Mouse (Mus musculus) limb, embryonic 15.5 days (tissue): ENCODE data around the gene Fkbp4. TPM values are rescaled to one million over a fixed set of nuclear protein-coding genes. Genes with fewer than 3 reads are reported as not detected.

Experiments used
- ATAC-seq: fragments of 200-750 bp; cut with Nextera tagmentation; 2 replicates; pipeline ENCODE4 v1.8.0; 2017; ENCODE audit warnings: low read depth, moderate TSS enrichment; ENCODE audit not compliant: insufficient number of reproducible peaks, low FRiP score, low TSS enrichment
- H3K27ac ChIP-seq: fragments of 300-500 bp; sonication (generic); 2 replicates; pipeline ENCODE4 v1.5.1; 2015; ENCODE audit warnings: moderate library complexity, mild to moderate bottlenecking, inconsistent platforms
- H3K27me3 ChIP-seq: fragments of 300-500 bp; sonication (generic); 2 replicates; pipeline ENCODE4 v1.6.1; 2015; ENCODE audit warnings: inconsistent platforms
- H3K36me3 ChIP-seq: fragments of 300-500 bp; sonication (generic); 2 replicates; pipeline ENCODE4 v1.6.1; 2015; ENCODE audit warnings: inconsistent platforms
- H3K4me1 ChIP-seq: fragments of 300-500 bp; sonication (generic); 2 replicates; pipeline ENCODE4 v1.6.1; 2015; ENCODE audit warnings: inconsistent platforms
- H3K4me2 ChIP-seq: fragments of 300-500 bp; sonication (generic); 2 replicates; pipeline ENCODE4 v1.6.1; 2015; ENCODE audit warnings: mild to moderate bottlenecking, inconsistent platforms
- H3K4me3 ChIP-seq: fragments of 300-500 bp; sonication (generic); 2 replicates; pipeline ENCODE4 v1.5.1; 2015; ENCODE audit warnings: mild to moderate bottlenecking, inconsistent platforms
- H3K9ac ChIP-seq: fragments of 300-500 bp; sonication (generic); 2 replicates; pipeline ENCODE4 v1.6.1; 2015; ENCODE audit warnings: inconsistent platforms
- H3K9me3 ChIP-seq: fragments of 300-500 bp; sonication (generic); 2 replicates; pipeline ENCODE4 v1.6.1; 2016; ENCODE audit warnings: inconsistent platforms
- WGBS: fragments of 180-500 bp; shearing (Covaris S2); methylation state at CpG from one replicate; pipeline ENCODE4 v1.1.7; 2015; 5-methylcytosine and 5-hydroxymethylcytosine counted together
- polyA plus RNA-seq: library from polyadenylated mRNA; unstranded; fragments of >200 nt; fragmentation: Nextera tagmentation; extraction: Ambion mirVana; gene quantifications from 2 replicates; pipeline ENCODE4 v1.2.1, GENCODE M21; 2015

Fkbp4 gene
- polyA plus RNA-seq, 1 experiment from 2014 or later, result 343 TPM

DNA sequence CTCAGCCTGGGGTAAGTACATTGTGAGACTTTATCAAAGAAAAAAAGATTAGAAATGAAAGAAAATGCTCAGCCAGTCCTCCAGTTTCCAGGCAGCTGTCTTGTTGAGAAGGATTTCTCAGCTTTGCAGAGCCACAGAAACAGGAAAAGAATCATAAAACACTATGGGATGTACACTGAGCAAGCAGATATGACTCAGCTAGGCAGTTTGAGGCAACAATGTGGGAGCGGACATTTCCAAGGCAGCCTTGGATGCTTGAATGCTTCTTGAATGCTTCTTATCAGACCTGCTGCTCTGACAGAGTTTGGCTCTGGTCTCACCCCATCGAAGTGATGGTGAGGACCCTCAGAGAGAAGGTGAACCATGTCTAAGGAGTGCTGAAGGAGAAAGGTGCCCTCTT lies 17.4 kb downstream of the Fkbp4 start:
- Histone ChIP-seq H3K4me2 (no peak overlapping the region), H3K27ac (0 out of 2 replicates have a peak overlapping the region, but pooled peaks have one; percentile 13), H3K9ac (no peak overlapping the region), H3K4me3 (no peak overlapping the region), H3K4me1 (peaks cover 6% of the 10 kb centered on the region; the same call in 1 of the 2 replicates), H3K36me3 (peaks cover 12% of the 10 kb centered on the region; the same call in 1 of the 2 replicates), H3K27me3 (no peaks in the 10 kb centered on the region), H3K9me3 (no peaks in the 10 kb centered on the region)
- no peak for ATAC-seq
- WGBS, result 93% methylated on average over 2 of the region's 2 CpGs

DNA sequence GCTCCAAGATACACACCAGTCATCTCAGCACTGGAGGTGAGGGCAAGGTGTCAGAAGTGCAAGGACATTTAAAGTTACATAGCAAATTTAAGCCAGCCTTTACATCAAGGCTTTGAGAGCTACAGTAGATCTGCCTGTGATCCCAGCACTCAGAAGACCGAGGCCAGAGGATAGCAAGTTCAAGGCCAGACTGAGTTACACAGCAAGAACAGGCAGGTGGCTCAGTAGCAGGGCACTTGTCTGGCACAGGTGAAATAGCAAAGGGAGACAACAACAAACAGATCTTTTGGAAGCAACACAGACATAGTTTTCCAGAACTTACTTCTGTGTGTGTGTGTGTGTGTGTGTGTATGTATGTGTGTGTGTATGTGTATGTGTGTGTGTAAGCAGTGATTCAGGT lies 20.4 kb downstream of the Fkbp4 start:
- peaks cover 25% of the 10 kb centered on the region for H3K36me3 ChIP-seq
- WGBS, result 86% methylated on average over 1 of the region's 1 CpGs
- H3K27me3 ChIP-seq, result no peaks in the 10 kb centered on the region
- H3K9me3 ChIP-seq, result no peaks in the 10 kb centered on the region
- no peak overlapping the region for H3K27ac ChIP-seq
- no peak overlapping the region for H3K4me2 ChIP-seq
- H3K4me3 ChIP-seq, result no peak overlapping the region
- no peaks in the 10 kb centered on the region; the same call in 1 of the 2 replicates for H3K4me1 ChIP-seq
- no peak for ATAC-seq
- H3K9ac ChIP-seq, result no peak overlapping the region

DNA sequence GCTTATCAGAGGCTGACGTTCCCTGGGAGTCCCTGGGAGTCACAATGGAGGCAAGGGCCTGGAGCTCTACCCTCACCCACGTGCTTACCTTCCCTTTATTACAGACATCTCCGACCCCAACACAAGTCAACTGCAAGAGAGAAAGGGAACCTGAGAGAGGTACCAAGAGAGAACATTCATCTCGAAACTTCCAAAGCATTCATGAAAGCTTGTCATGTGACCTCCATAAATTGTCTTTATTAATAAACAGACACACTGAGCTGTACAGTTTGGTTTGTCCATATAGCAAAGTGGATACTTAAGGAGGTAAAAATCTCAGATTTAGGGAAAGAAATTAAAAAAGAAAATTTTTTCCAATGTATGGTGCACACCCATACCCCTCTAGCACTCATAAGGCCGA lies 22.3 kb downstream of the Fkbp4 start:
- H3K36me3 ChIP-seq, result peaks cover 44% of the 10 kb centered on the region
- H3K4me2 ChIP-seq, result no peak overlapping the region
- H3K27ac ChIP-seq, result no peak overlapping the region
- no peaks in the 10 kb centered on the region for H3K9me3 ChIP-seq
- no peak overlapping the region for H3K4me3 ChIP-seq
- no peak for ATAC-seq
- H3K27me3 ChIP-seq, result no peaks in the 10 kb centered on the region
- H3K9ac ChIP-seq, result no peak overlapping the region
- H3K4me1 ChIP-seq, result no peaks in the 10 kb centered on the region; the same call in 1 of the 2 replicates
- 85% methylated on average over 5 of the region's 5 CpGs for WGBS

DNA sequence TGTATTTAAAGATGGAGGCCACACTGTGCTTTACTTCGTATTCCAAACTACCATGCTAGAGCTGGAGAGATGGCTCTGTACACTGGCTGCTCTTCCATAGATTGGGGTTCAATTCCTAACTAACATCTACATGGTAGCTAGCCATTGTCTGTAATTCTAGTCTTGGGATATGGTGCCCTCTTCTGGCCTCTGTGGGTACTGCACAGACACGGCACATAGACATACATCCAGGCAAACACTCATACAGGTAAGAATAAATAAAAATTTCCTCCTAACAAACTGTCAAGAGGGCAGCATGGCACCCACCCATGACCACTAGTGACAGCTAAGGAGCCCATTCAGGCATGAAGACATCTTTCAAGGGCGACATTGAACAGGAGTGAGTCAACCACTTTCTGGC lies 27.4 kb downstream of the Fkbp4 start:
- no peak overlapping the region for H3K27ac ChIP-seq
- 20% methylated on average over 3 of the region's 3 CpGs for WGBS
- no peak overlapping the region for H3K9ac ChIP-seq
- no peak for ATAC-seq
- no peak overlapping the region for H3K4me3 ChIP-seq
- peaks cover 72% of the 10 kb centered on the region for H3K36me3 ChIP-seq
- H3K4me2 ChIP-seq, result no peak overlapping the region
- no peaks in the 10 kb centered on the region for H3K27me3 ChIP-seq
- no peaks in the 10 kb centered on the region for H3K4me1 ChIP-seq
- H3K9me3 ChIP-seq, result no peaks in the 10 kb centered on the region

DNA sequence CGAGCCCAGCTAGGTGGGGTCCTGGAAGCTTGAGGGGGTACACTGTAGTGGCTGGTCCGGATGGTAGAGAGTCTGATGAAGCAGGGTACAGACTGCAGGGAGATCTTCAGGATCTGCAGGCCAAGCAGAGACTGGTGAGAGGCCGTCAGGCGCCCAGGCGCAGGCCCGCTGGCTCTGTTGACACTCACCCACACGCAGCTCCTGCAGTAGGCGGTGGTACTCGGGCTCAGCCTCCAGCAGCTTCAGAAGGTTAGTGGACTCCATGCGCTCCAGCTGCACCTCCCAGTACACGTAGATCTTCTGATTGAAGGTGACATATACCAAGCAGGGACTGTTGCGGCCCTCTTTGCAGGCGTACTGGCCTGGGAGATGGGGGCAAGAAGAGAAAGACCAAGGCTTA lies 28.2 kb downstream of the Fkbp4 start:
- H3K36me3 ChIP-seq, result peaks cover 71% of the 10 kb centered on the region
- no peaks in the 10 kb centered on the region for H3K27me3 ChIP-seq
- no peak overlapping the region for H3K9ac ChIP-seq
- H3K4me2 ChIP-seq, result no peak overlapping the region
- H3K27ac ChIP-seq, result no peak overlapping the region
- ATAC-seq, result no peak
- no peaks in the 10 kb centered on the region for H3K4me1 ChIP-seq
- H3K9me3 ChIP-seq, result no peaks in the 10 kb centered on the region
- 96% methylated on average over 13 of the region's 13 CpGs for WGBS
- H3K4me3 ChIP-seq, result no peak overlapping the region

DNA sequence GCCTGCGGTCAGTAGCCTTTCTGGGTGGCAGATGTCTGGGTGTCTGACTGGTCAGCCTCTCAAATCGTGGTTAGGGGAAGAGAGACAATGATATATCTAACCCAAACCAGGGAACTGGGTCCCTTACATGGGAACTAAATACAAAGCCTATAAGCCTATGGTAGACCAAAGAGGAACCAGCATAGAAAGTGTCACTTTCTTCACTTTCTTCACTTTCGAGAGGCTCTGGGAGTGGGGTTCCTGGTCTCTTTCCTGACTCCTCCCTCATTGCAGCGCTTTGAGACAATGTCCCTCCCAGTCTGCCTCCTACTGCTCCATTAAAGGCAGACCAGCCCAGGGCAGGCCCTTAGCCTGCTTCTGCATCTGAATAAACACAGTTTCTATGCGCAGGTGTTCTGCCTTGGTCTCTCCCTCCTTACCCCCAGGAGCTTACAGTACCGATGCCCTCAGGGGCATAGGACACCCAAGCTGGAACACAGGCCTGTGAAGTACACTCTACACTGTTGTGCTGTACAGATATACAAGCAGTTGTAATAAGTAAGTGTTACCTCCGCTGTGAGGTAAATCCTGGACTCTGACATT lies 29.8 kb downstream of the Fkbp4 start:
- Histone ChIP-seq H3K9ac (no peak overlapping the region), H3K9me3 (no peaks in the 10 kb centered on the region), H3K4me1 (0 out of 2 replicates have a peak, but pooled peaks cover 5% of the 10 kb centered on the region), H3K27ac (no peak overlapping the region), H3K4me2 (no peak overlapping the region), H3K36me3 (peaks cover 67% of the 10 kb centered on the region), H3K4me3 (no peak overlapping the region), H3K27me3 (no peaks in the 10 kb centered on the region)
- ATAC-seq, result no peak
- 83% methylated on average over 7 of the region's 7 CpGs for WGBS

DNA sequence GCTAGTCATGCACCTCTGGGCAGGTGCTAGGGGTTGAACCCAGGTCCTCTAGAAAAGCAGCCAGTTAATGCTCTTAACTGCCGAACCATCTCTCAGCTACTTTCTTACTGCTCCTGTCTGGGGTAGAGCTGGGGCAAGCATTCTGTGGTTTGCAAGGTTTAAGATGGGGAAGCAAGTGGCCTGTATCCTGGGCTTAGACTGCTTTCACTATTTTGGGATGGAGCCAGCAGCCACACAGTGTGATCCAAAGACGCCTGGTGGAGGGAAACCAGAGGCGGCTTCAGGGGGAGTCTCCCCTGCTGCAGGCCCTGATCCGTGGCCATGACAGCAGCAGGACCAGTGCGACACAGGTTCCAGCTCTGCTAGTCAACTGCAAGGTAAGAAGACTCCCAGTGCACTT lies 33.8 kb downstream of the Fkbp4 start:
- Histone ChIP-seq H3K27me3 (no peaks in the 10 kb centered on the region), H3K4me3 (no peak overlapping the region), H3K27ac (no peak overlapping the region), H3K9me3 (no peaks in the 10 kb centered on the region), H3K4me2 (no peak overlapping the region), H3K4me1 (peaks cover 15% of the 10 kb centered on the region; the same call in 1 of the 2 replicates), H3K9ac (no peak overlapping the region), H3K36me3 (peaks cover 29% of the 10 kb centered on the region)
- 46% methylated on average over 5 of the region's 5 CpGs for WGBS
- no peak for ATAC-seq

DNA sequence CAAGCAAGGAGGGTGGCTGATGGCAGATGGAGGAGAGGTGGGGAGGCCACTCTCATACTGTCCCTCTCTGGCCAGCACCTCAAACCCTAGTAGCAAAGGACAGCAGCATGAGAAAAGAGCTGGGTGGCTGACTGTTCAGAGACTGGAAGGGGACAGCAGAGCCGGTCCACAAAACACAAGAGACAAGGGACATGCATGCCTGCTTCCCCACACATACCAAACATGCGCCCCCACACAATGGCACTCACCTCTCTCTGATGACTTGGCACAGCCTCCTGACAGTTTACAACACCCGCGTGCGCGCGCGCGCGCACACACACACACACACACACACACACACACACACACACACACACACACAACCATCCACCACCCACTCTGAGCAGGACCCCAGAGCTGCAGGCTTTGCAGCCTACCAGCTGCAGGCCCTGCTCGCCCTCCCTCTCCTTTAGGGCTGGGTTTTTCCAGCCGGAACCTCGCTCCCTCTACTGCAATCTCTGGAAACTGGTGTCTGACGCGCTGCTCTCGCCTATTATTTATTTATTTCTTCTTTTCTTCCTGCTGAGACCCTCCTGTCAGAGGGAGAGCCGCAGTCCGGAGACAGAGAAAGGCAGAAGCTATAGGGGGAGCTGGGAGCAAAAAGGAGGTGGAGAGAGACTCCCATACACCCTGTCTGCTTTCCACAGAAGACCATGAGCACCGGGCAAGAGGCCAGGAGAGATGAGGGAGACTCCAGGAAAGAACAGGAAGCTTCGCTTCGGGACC lies 38.9 kb downstream of the Fkbp4 start:
- H3K27me3 ChIP-seq, result no peaks in the 10 kb centered on the region
- no peak overlapping the region for H3K9ac ChIP-seq
- H3K4me1 ChIP-seq, result peaks cover 13% of the 10 kb centered on the region; the same call in 1 of the 2 replicates
- peak overlapping the region; percentile 45 for H3K4me2 ChIP-seq
- peak overlapping the region; percentile 32 for H3K4me3 ChIP-seq
- ATAC-seq, result peak; percentile 74; the same call in 1 of the 2 replicates
- peak overlapping the region; percentile 23; the same call in 1 of the 2 replicates for H3K27ac ChIP-seq
- H3K9me3 ChIP-seq, result no peaks in the 10 kb centered on the region
- WGBS, result 29% methylated on average over 21 of the region's 21 CpGs
- H3K36me3 ChIP-seq, result no peaks in the 10 kb centered on the region

DNA sequence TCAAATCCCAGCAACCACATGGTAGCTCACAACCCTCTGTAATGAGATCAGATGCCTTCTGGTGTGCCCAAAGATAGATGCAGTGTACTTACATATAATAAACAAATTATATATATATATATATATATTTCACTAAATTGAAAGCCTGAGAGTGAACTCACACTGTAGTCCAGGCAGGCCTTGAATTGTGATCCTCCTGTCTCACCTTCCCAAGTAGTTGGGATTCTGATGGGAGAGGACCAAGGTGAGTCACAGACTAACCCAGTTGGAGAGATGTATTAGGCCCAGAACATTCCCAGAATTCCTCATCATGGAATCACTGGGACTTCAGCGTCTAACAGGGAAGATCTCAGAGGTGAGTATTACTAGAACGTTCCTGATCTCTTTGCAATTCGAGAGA lies 39.5 kb downstream of the Fkbp4 start, which contains the start of gene Nrip2:
Gene Nrip2 (plus strand): TSS at position 301 of the 400 bp plus-strand sequence.
- Histone ChIP-seq H3K36me3 (no peaks in the 10 kb centered on the region), H3K27ac (peak within 1 kb of the TSS; percentile 23; the same call in 1 of the 2 replicates)
- no peak for ATAC-seq

DNA sequence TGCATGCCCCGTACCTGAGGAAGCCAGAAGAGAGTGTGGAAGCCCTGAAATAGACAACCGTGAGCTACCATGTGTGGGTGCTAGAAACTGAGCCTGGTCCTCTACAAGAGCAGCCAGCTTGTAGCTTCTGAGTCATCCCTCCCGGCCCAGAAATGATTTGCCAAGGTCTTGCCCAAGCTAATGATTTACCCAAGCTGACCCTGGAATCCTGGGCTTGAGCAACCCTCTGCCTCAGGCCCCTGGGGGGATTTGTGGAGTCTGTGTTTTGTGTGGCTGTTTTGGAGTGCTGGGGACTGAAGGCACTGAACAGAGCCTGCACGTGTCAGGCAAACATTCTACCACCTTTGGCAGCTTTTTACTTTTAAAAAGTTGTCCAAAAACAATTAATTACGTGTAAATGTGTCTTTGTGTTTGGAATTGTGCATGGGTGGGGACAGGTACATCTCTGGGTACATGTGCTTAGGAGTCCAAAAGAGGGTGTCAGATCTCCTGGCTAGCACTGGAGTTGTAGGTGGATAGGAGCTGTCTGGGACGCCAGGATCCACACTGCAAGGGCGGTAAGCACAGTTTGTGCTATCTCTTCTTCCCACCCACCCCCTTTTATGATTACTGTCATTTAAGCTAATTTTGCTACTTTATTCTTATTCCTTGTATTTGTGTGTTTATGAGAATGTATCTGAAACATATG lies 40.8 kb downstream of the Fkbp4 start:
- peaks cover 12% of the 10 kb centered on the region; the same call in 1 of the 2 replicates for H3K4me1 ChIP-seq
- no peak for ATAC-seq
- no peak overlapping the region for H3K4me3 ChIP-seq
- H3K4me2 ChIP-seq, result no peak overlapping the region
- H3K9ac ChIP-seq, result no peak overlapping the region
- no peaks in the 10 kb centered on the region for H3K36me3 ChIP-seq
- H3K9me3 ChIP-seq, result no peaks in the 10 kb centered on the region
- WGBS, result 77% methylated on average over 7 of the region's 7 CpGs
- no peak overlapping the region for H3K27ac ChIP-seq
- no peaks in the 10 kb centered on the region for H3K27me3 ChIP-seq

More for the DNA sequence above, 39.5 kb downstream of the Fkbp4 start, which contains the start of gene Nrip2:
- Histone ChIP-seq H3K27me3 (no peaks in the 10 kb centered on the region), H3K4me3 (peak within 1 kb of the TSS; percentile 32), H3K4me1 (peaks cover 12% of the 10 kb centered on the region; the same call in 1 of the 2 replicates), H3K9me3 (no peaks in the 10 kb centered on the region), H3K4me2 (peak within 1 kb of the TSS; percentile 45), H3K9ac (no peak within 1 kb of the TSS)
- WGBS, result 69% methylated on average over 3 of the region's 3 CpGs

DNA sequence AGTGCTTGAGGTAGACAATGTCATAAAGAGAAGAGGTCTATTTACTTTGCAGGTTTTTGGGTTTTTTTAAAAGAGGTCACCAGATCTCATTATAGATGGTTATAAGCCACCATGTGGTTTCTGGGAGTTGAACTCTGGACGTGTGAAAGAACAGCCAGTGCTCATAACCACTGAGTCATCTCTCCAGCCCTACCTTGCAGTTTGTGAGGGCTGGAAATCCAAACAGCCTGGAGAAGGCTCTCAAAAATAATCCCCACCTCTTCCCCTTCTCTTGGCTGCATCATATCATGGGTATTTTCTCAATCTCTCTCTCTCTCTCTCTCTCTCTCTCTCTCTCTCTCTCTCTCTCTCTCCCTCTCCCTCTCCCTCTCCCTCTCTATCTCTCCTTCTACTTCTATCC lies 47.8 kb downstream of the Fkbp4 start:
- ATAC-seq, result no peak
- no peak overlapping the region for H3K27ac ChIP-seq
- 62% methylated on average over 1 of the region's 1 CpGs for WGBS

DNA sequence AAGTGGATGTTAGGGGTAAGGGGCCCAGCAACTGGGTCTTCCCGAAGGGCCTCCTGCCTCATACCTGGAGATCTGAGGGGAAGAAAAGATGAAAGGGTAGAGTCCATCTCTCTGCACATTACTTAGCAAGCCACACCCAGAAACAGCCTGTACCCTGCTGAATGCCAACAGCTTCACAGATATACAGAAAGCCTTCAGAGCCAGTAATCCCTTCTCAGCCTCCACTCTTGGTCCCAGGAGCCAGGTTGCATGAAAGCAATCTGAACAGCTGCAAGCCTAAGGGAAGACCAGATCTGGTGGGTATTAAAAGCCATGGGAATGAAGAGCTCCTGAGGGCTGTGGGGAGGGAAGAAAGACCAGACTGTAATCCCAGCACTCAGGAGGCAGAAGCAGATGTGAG lies 49.3 kb downstream of the Fkbp4 start:
- no peaks in the 10 kb centered on the region for H3K9me3 ChIP-seq
- no peak overlapping the region for H3K27ac ChIP-seq
- H3K27me3 ChIP-seq, result no peaks in the 10 kb centered on the region
- H3K36me3 ChIP-seq, result no peaks in the 10 kb centered on the region
- H3K4me3 ChIP-seq, result no peak overlapping the region
- WGBS, result 75% methylated on average over 1 of the region's 1 CpGs
- H3K4me1 ChIP-seq, result no peaks in the 10 kb centered on the region
- no peak overlapping the region for H3K9ac ChIP-seq
- no peak overlapping the region for H3K4me2 ChIP-seq
- no peak for ATAC-seq

More for the DNA sequence above, 47.8 kb downstream of the Fkbp4 start:
- Histone ChIP-seq H3K27me3 (no peaks in the 10 kb centered on the region), H3K4me3 (no peak overlapping the region), H3K4me1 (no peaks in the 10 kb centered on the region), H3K9me3 (no peaks in the 10 kb centered on the region), H3K9ac (no peak overlapping the region), H3K36me3 (no peaks in the 10 kb centered on the region), H3K4me2 (no peak overlapping the region)
